Mouse (Mus musculus) R1 (cell line): ENCODE results near the gene Trmt11.
"Not testable (repeated sequence)": the region's sequence is repeated elsewhere in the genome, so short reads cannot be mapped to it uniquely, and the experiment has no call there.

Source experiments
- DNase-seq: peaks from one replicate; pipeline ENCODE4 v3.0.0-alpha.2; 2018; ENCODE audit warnings: low read depth, low spot score

Trmt11 gene

DNA sequence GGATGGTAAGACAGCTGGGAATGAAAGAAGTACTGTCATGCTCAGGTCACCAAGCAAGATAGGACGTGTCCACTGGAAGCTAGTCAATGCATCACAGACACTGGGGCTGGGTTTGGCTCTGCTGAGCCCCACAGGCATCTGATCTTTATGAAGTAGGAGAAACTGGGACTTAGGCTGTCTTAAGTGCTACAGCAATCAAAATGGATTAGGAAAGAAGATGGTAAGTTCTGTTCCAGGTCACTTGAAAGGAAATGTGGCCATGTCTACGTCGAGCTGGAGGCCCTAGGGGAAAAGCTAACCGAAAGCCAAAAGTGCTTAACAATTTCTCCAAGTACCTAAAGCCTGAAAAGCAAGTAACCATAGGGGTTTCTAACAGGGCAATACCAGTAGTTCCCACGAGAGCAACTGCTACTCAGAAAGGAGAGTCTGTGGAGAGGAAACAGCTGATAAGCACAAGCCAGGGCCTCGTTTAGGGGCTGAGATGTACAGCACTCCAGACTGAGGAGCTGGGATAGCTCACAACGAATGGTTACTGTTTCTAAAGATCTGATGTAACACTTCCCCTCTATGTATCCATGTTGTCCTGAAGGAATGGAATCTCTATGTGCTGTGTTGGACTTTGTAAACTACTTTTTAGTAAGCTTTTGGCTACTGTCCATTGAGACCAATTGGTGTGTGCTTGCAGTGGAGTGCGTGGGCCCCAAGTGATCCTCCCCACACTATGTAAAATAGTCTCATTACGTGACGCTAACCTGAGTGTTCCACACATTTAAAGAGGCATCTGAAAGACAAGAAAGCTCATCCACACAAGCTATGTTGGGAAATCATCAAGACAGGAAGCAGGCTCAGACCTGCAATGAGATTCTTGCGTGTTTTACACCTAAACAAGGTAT, 44.6 kb downstream of the Trmt11 start:
- no peak for DNase-seq

DNA sequence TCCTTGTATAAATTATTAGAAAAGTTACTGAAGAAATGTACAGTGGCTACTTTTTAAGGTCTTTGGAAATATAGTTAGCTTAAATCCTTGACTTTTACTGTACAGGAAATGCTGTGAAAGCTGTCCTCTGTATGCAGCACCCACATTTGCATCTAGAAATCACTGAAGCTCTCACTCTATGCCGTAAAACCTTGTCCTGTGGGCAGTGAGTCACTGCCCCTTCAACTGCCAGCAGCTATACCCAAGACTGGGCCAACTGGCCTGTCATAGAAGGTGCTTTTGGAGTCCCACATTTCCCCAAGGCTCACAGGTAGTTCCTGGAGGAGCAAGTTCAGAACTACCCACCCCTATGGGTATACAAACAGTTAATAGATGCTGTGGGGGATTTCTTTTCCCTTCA, 48.2 kb downstream of the Trmt11 start:
- no peak for DNase-seq

DNA sequence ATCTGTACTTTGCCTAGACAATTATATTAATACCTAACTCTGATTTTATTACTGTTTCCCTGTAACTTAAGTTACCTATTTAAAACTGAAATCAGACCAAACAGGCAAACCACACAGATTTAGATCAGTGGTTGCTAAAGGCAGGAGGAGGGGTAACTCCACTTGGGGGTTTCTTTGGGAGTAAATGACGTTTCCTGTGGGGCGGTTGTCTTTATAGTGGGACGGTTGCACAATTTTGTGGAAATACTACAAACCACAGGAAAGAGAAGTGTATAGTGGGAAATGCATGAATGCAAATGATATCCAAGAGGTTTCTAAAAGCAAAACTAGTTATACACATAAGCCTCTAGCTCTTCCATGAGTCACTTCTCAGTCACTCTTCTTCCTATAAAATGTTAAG, 50.6 kb downstream of the Trmt11 start:
- DNase-seq: no peak

DNA sequence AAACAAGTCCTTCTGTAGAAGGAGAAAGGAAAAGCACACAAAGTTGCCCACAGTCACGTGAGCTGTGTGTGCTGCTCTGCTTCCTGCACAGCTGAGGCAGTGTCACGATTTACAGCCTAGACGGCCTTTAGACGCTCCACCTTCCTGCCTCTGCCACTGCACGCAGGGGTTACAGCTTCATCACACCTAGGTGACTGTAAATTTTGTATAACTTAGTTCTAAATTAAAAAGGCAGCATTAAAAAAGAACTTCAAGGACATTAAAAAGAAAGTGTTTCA, 62.1 kb downstream of the Trmt11 start:
- no peak for DNase-seq

DNA sequence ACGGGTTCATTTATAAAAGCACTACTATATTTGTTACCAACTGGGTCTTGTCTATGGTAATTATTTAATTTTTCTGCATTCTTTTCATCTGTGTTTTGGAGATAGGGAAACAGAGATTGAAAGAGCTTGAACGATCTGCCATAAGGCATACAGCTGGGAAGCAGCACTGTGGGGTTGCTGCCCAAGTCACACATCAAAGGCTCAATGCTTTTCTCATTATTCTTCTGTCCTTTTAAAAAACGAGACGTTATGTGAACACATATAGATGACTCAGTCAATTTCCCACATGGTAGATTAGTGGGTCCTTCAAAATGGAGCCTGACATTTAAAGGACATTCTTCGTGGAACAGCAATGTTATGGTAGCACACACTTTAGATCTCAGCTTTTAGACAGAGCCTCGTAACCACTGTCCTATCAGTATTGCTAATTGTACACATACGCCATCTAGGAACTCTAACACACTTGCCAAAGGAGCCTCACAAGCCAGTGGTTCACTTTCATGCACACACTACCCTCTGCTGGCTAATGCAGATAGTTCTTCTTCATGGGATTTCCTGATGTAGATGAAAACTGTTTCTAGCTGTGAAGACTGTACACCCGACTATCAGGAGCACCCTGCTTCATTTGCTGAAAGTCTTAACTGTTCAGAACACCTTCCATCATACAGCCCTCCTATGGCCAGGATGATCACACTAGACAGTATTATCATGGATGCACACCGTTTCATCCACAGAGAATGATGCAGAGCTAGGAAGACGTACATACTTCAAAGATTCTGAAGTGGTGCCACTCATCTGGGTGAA, 62.6 kb downstream of the Trmt11 start:
- peak; percentile 27 for DNase-seq

DNA sequence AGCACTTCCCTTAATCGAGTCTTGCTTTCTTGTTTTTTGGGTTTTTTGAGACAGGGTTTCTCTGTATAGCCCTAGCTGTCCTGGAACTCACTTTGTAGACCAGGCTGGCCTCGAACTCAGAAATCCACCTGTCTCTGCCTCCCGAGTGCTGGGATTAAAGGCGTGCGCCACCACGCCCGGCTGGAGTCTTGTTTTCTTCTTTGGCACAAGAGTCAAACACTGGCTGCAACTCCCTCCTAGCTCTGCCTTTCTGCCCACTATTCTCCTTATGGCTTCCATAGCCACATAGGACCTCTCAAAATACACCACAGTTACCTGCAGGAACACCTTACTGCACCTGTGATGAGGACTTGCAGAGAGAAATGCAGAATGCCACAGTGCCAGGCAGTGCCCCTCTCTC, 64.6 kb downstream of the Trmt11 start:
- not testable (repeated sequence) for DNase-seq

DNA sequence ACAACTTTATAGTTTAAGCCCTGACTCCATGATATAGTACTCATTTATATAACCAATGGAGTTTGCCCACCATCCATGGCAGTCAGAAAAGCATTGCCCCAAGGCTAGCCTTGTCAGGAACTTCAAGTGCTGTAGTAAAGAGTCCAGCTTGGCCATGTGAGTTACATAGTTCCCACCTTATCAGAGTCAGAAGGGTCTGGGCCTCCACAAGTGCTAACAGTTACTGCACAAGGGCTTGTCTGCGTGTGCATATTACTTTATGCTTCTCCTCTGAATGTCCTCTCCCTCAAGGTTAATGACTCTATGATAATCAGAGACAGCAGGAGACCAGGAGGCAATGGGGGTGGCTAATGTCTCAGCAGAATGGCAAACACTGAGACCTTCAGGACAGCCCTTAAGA, 73.4 kb downstream of the Trmt11 start:
- DNase-seq: no peak

DNA sequence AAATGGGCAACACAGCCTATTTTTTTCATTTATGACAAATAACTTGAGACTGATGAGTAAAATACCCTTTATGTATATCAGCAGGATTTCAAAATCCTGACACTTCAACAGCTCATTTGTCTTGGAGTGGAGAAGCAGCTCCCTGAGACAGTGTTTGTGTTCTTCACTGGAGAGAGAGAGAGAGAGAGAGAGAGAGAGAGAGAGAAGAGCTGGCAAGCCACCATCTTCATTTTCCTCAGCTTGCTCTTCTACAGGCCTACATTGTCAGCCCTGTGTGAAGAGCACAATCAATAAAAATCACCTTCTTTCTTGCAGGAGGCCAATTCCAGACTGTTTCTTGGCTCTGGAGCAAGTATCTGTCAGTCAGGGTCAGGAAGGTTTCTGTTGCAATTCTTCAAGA, 78.8 kb downstream of the Trmt11 start:
- DNase-seq: no peak

DNA sequence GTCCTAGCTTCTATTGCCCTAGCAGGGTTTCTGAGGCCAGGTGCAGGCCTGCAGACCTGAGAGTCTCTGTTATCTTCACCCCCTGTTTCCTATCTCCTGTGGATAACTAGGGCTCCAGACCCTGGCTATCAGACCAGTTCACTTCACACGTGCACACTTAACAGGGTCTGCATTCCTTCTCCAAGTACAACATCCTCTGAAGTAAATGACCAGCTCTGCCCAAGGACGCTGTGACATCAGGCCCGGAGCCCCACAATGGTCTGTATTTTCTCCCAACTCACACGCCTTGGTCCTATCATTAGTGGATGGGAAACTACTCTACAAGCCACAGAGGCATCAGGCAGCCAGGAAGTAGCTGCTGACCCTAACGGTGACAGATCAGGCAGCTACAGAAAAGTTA, 81.4 kb downstream of the Trmt11 start:
- DNase-seq: no peak

DNA sequence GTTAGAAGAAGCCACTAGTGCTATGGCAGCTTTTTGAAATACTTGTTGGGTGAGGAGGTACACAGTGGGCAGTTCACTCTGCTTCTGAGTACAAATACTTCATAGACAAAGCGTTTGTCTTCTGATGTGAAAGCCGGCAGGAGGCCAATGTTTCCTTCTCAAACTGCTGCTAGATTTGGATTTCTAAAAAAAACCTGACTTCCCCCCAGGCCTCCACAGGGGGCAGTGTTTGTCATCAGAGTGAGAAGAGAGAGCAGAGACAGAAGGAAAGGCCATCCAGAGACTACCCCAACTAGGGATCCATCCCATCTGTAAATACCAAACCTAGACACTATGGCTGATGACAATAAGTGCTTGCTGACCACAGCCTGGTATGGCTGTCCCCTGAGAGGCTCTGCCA, 83.3 kb downstream of the Trmt11 start:
- peak; percentile 46 for DNase-seq

DNA sequence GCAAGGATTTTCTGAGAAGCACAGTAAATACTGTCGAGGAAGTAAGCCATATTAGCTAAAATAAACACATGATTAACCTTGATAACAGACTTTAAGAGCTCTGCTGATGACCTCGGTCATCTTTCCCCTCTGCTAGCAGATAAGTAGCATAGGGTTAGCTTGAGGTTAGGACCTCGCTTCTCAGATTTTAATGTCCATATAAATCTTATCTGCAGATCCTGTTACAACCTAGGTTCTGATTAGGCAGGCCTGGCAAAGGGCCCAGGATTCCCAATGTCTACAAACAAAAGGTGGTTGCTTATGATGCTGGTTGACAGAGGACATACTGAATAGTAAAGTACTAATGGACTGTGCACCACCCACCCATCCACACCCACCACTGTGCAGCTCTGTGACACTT, 83.8 kb downstream of the Trmt11 start:
- no peak for DNase-seq

DNA sequence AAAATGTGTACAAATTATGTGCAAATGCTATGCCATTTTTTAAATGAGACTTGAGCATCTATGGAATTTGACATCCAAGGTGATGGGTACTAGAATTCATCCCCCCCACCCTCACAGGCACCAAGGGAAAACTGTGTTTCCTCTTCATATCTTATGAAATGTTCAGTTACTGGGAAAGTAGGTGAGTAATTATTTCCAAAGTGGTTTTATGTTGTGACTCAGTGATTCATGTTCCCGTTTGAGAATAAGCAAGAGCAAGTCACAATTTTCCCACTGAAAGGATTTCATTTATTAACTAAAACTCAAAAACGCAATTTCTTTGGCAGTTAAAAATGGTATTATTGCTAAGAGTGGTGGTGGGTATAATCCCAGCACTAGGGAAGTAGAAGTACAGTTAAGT, 95.8 kb downstream of the Trmt11 start:
- no peak for DNase-seq

DNA sequence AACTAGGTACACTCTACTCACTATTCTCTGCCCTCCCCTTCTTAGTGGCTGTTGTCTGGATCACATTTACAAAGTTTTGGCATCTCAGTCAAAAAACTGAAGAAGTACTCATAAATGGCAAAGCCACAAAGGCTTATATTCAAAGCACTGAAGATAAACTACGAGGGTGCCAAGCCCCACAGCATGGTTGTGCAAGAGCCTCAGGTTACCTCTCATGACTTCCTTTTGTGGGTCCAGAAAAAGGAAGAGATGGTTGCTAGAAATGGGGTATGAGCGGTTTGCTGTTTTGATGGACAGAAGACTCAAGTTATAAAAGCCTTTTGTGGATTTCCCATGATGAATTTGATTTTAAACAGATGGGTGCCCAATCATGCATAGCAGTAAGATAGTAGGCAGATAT, 97.4 kb downstream of the Trmt11 start:
- no peak for DNase-seq

DNA sequence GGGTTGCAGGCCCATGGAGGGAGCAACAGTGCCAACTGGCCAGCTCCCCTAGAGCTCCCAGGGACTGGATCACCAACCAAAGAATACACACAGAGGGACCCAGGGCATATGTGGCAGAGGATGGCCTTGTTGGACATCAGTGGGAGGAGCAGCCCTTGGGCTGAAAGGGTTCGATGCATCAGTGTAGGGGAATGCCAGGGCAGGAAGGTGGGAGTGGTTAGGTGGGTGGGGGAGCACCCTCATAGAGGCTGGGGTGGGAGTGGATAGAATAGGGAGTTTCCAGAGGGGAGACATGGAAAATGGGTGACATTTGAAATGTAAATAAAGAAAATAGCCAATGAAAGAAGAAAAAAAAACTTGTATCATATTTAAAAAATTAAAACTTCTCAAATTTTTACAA, 97.8 kb downstream of the Trmt11 start:
- no peak for DNase-seq

DNA sequence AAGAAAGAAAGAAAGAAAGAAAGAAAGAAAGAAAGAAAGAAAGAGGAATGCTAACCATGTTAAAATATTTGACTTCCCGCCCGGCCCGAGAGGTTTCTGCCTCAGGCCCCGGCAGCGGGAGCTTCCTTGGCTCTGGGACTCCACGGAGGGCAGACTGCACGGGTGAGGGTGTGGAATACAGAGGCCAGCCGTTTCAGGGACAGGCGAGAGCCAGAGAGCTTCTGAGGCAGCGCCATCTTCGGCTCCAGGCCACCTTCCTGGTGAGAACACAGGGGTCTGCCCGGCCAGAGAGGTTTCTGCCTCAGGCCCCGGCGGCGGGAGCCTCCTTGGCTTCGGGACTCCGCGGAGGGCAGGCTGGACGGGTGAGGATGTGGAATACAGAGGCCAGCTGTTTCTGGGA, 102.3 kb downstream of the Trmt11 start:
- DNase-seq: not testable (repeated sequence)
